Mouse (Mus musculus): ENCODE measurements around the gene Grip1.

- TF ChIP-seq CTCF (IDR thresholded peaks at IDR 0.05) = no peak
- no peak for TF ChIP-seq EP300 (IDR thresholded peaks at IDR 0.05)
These were observed 16.3 kb upstream of the Grip1 start for GRCm38 (mm10) chr10:119437319-119437718.
